Mouse (Mus musculus) kidney, embryonic 14.5 days (tissue): Measurements from ENCODE around the gene Fcrl6. TPM values are rescaled to one million over a fixed set of nuclear protein-coding genes. Genes with fewer than 3 reads are reported as not detected.

Experiments used
- polyA plus RNA-seq: library from polyadenylated mRNA; unstranded; fragments of >200 nt; fragmentation: Nextera tagmentation; extraction: Ambion mirVana; gene quantifications from 2 replicates; pipeline ENCODE4 v1.2.1, GENCODE M21; 2014

Fcrl6 gene
- polyA plus RNA-seq, 1 experiment from 2014 or later = not detected

Other genes starting within 250 kb of the Fcrl6 start
- 9.5 and 12.1 TPM in 2 replicates for gene Pigm, start 226.0 kb downstream of the Fcrl6 start, polyA plus RNA-seq
- 0.74 and 0.97 TPM in 2 replicates for gene Slamf9, start 127.2 kb downstream of the Fcrl6 start, polyA plus RNA-seq
- gene Igsf9, start 120.8 kb downstream of the Fcrl6 start, polyA plus RNA-seq = 37.8 and 41.8 TPM in 2 replicates
- 81.0 and 139 TPM in 2 replicates for gene Tagln2, start 102.5 kb downstream of the Fcrl6 start, polyA plus RNA-seq
- gene Cfap45, start 81.8 kb downstream of the Fcrl6 start, polyA plus RNA-seq = 1.0 and 1.2 TPM in 2 replicates
- 0.19 and 0.54 TPM in 2 replicates for gene Vsig8, start 46.6 kb downstream of the Fcrl6 start, polyA plus RNA-seq
- gene Slamf8, start 12.0 kb downstream of the Fcrl6 start, polyA plus RNA-seq = 0.12 TPM in 1 of 2 replicates, not detected in the other
- gene Dusp23, start 30.4 kb upstream of the Fcrl6 start, polyA plus RNA-seq = 17.0 and 17.2 TPM in 2 replicates
- gene Crp, start 95.5 kb upstream of the Fcrl6 start, polyA plus RNA-seq = 0.30 and 0.73 TPM in 2 replicates